Mouse (Mus musculus) frontal cortex, postnatal 36 days (tissue): ENCODE results near the gene Dera.
"Not testable (repeated sequence)": the region's sequence is repeated elsewhere in the genome, so short reads cannot be mapped to it uniquely, and the experiment has no call there.

Source experiments
- DNase-seq, 2 experiments: peaks; one replicate each; pipeline ENCODE4 v3.0.0; 2022; ENCODE audit warnings: low spot score in 2 of 2

Gene Dera

GRCm38 (mm10) chr6:137754056-137754856 lies at the start of gene Dera:
Gene Dera (plus strand): TSS chr6:137754546.
- peak; percentile 17 to 37 for DNase-seq

GRCm38 (mm10) chr6:137706209-137706608 lies 48.1 kb upstream of the Dera start:
- no peak for DNase-seq

GRCm38 (mm10) chr6:137708726-137709405 lies 45.5 kb upstream of the Dera start:
- not testable (repeated sequence) for DNase-seq

- no peak for DNase-seq
Observed at GRCm38 (mm10) chr6:137710179-137711037, 43.9 kb upstream of the Dera start.

GRCm38 (mm10) chr6:137712654-137713309 lies 41.6 kb upstream of the Dera start:
- no peak for DNase-seq

GRCm38 (mm10) chr6:137713310-137713664 lies 41.1 kb upstream of the Dera start:
- DNase-seq, result no peak

- no peak for DNase-seq
Observed at GRCm38 (mm10) chr6:137716802-137717201, 37.5 kb upstream of the Dera start.

GRCm38 (mm10) chr6:137722220-137722931 lies 32.0 kb upstream of the Dera start:
- no peak for DNase-seq

GRCm38 (mm10) chr6:137723898-137724297 lies 30.4 kb upstream of the Dera start:
- peak in 1 of 2 experiments; percentile 66 for DNase-seq

- DNase-seq, result no peak
Observed at GRCm38 (mm10) chr6:137734460-137734845, 19.9 kb upstream of the Dera start.

GRCm38 (mm10) chr6:137734846-137735609 lies 19.3 kb upstream of the Dera start, which contains the start of gene Strap:
Gene Strap (plus strand): TSS chr6:137735078.
- DNase-seq, result peak; percentile 88 to 94

GRCm38 (mm10) chr6:137735671-137736238 lies 18.6 kb upstream of the Dera start:
- DNase-seq, result no peak

- DNase-seq, result no peak
Observed at GRCm38 (mm10) chr6:137740972-137741371, 13.4 kb upstream of the Dera start.

- no peak for DNase-seq
Observed at GRCm38 (mm10) chr6:137744700-137745099, 9.6 kb upstream of the Dera start.

GRCm38 (mm10) chr6:137747174-137747928 lies 7.0 kb upstream of the Dera start:
- no peak for DNase-seq

- no peak for DNase-seq
Observed at GRCm38 (mm10) chr6:137751551-137752274, 2.6 kb upstream of the Dera start.

GRCm38 (mm10) chr6:137752275-137752655 lies 2.1 kb upstream of the Dera start:
- DNase-seq, result no peak

GRCm38 (mm10) chr6:137754857-137755232 lies 499 bp downstream of the Dera start:
- no peak for DNase-seq
